Mouse (Mus musculus) frontal cortex, postnatal 14 days (tissue): ENCODE results near the gene Kcnj10.
A peak's percentile ranks its signal among the peaks of the same experiment; 100 is the strongest.

Experiments used
- DNase-seq, 2 experiments: peaks; one replicate each; pipeline ENCODE4 v3.0.0; 2022; ENCODE audit warnings: low spot score in 2 of 2

Kcnj10 gene

DNA sequence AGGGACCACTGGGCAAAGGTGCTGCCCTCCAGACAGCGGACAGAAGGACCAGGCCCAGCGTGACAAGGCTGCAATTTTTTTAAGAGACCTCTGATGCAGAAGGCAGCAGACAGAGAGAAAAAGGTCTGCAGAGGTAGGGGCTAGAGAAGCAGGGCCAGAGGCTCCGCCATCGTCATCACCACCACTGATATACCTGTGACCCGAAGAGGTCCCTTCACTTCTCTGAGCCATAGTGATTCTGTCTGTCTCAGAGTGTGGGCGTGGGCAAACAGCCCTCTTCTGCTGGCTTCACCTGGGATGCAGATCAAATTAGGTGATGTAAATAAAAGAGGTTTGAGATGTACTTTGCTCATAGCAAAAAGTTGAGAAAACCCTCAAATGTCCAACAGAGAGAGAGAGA lies 11.4 kb upstream of the Kcnj10 start:
- DNase-seq = no peak

DNA sequence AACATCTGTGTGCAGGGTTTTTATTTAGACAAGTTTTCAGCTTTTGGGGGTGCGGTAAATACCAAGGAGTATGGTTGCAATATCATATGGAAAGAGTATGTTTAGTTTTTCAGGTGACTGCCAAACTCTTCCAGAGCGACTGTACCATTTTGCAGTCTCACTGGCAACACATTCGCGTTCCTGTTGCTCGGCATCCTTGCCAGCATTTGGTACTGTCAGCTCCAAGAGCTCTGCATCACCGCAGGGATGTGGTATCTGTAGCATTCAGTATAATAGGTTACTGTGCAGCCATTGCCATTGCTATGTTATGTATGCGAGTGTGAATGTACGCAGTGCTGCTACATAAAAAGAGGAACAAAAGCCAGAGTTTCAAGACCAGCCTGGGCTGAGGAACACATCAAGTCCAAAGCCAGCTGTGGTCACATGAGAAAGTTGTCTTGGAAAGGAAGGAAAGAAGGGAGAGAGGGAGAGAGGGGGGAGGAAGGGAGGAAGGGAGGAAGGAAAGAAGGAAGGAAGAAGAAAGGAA lies 9.5 kb upstream of the Kcnj10 start:
- DNase-seq = no peak

DNA sequence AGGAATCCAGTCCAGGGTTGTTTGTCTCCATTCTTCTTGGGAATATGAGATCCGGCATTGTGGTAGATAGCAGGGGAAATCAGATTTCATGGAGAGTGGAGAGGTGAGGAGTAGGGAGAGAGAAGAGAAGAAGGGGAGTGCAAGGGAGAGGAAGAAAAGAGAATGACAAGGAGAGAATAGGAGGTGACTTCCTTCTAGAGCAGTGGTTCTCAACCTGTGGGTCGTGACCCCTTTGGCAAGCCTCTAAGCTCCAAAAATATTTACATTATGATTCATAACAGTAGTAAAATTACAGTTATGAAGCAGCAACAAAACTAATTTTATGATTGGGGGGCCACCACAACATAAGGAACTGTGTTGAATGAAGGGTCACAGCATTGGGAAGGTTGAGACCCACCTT lies 8.1 kb upstream of the Kcnj10 start:
- no peak for DNase-seq

DNA sequence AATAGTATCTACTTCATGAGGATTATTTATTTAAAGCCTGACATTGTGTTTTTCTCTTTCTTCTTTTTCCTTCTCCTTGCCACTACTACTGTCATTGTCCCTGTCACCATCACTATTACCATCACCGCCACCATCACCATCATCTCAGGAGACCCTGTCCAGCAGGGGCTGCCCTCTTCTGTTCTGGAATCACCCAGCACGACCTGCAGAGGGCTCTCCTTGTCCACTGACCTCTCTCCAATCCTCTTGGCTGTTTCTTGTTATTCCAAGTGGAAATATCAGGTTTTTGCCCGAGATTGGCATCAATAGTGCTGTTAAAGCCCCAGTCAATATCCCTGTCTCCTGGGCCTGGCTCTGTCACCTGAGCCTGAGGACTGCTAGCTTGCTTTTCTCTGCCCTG lies 7.5 kb upstream of the Kcnj10 start:
- no peak for DNase-seq

DNA sequence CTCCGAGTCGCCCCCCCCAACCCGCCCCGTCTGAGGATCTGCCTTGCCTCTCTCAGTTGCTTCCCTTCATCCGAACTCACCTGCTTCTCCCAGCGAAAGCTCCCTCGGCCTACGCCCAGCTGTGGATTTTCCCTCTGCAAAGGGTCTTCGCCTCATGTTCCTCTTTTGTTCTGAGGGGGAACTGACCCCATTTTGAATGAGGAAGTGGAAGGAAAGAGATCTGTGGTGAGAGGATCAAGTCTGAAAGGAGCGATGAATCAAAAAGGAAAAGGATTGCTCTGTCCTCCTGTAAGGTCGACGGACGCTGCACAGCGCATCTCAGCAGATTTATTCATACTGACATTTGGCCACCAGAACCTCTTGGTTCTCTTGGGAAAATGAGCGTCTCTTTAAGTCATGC lies 5.2 kb upstream of the Kcnj10 start:
- DNase-seq = no peak

DNA sequence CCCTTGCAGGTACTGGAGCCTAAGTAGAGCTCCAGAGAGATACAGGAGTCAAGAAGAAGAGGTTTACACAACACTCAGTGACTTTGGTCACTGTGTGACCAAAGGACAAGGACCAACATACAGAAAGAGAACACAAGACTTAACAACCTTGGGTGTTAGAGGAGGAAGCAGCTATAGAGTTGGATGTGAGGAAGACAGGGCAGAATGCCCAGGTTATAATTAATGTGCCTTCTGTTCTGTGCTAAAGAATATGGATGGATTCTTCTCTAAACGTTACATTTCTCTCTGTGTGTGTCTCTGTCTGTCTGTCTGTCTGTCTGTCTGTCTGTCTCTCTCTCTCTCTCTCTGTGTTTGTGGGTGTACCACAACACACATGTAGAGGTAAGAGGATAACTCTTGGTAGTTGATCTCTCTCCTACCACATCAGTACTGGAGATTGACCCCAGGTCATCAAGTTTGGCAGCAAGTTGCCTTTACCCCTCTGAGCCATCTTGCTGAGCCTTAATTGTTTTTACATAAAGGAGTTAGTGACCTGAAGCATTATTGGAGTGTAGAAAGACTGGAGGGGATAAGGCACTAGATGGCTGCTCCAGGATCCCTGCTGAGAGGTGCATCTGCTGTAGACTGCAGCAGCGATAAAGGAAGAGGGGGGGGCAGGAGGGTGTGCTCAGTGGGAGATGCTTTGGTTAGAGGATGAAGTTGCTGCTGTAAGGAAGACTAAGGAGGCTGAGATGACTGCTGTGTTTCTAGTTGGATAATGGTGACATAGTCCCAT lies 3.4 kb upstream of the Kcnj10 start:
- no peak for DNase-seq

DNA sequence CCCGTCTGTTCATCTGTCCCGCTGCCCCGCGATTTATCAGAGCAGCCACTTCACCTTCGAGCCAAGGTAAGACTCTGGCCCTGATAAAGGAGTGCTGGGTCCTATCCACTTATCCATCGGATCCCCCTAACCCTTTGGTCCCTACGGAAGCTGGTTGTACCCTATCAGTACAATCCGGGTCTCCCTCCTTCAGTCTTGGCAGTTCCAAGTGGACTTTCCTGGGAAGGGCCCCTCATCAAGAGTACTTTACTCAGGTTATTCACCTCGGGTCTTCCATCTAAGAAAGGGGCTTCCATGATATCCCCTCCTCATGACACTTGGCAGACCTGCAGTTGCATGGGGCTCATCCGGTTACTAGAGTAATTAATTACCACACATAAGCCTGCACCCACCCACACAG lies 376 bp downstream of the Kcnj10 start:
- no peak for DNase-seq

DNA sequence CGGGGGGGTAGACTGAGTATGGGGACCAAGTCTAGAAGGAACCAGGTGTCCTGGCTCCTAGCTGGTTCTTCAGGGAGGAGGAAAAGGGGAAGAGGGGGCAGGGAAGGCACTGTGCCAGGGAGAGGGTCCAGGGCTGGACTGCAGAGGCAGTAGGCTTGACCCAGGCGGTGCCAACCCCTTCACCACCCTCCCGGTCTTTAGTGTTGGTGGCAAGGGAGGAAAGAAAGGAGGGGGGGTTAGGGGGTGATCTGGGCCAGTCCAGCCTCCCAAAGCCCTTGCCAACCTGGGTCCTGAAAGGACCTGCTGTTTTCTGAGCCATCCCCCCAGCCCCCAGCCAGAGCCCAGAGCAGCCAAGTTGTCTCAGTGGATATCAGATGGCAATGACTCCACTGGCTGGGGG lies 1.7 kb downstream of the Kcnj10 start:
- peak in 1 of 2 experiments; percentile 75 for DNase-seq

DNA sequence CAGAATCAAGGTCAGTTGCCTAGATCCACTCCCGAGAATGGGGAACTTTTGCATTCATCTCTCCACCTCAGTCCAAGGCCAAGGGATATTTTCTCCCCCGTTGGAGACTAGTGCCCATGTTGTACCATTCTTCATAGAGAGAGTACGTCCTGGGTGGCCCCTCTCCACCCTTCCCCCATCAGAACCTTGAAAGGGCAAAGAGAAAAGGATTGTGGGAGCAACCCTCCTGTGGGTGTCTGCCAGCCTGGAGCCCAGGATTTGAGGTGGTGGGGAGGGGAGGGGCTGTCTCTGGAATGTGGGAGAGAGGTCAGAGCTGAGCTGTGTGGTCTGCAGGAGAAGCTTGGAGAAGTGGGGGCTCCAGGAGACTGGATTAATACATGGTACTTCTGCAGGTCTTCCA lies 2.9 kb downstream of the Kcnj10 start:
- no peak for DNase-seq

DNA sequence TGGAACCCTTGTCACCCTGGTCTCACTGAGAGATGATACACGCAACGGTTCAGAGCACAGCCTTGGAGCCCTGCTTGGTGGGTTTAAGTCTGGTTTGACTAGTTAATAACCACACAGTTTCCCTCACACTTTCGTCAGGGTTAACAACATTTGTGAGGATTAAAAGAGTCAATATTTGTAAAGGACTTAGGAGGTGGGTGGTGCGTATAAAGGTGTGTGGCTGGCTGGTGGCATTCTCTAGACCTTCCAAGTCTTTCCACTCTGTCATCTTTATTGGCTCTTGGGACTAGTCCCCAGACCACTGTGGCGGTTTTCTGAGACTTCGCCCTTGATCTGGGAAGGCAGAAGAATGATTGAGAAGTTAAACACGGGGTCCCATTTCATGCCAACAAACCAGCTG lies 3.8 kb downstream of the Kcnj10 start:
- DNase-seq = no peak

DNA sequence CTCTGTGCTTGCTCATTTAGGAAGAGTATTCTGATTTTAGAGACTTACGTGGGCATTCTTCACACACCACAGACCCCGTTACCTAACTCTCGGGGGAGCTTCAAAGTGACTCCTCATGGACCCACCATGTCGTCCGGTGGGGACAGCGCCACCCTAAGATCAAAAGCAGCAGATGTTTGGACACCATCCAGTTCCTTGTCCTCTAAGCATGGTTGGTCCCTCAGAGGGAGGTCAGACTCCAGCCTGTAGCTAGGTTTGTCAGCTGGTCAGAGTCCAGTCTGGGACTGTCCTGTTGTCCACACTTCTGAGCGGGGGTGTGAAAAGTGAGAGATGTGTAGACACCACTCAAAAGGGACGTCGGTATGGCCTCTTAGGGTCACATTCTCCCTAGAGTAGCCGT lies 5.7 kb downstream of the Kcnj10 start:
- DNase-seq = no peak

DNA sequence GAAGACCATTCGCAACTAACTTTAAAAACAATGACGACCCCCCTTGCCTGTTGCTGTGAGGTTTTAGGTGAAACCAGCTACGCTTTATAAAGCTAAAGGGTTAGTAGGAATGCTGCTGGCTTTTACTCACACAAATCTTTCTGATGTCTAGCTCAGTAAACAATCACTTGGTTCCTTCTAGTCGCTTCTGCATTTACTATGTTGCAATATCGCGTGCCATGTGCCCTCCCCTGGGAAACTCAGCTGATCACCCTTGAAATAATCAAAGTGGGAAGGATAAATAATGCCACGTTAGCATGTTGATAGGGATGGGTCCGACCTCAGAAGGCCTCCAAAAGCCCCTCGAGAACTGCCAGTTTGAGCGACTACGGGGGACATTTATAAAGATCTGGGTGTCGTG lies 6.4 kb downstream of the Kcnj10 start:
- no peak for DNase-seq

DNA sequence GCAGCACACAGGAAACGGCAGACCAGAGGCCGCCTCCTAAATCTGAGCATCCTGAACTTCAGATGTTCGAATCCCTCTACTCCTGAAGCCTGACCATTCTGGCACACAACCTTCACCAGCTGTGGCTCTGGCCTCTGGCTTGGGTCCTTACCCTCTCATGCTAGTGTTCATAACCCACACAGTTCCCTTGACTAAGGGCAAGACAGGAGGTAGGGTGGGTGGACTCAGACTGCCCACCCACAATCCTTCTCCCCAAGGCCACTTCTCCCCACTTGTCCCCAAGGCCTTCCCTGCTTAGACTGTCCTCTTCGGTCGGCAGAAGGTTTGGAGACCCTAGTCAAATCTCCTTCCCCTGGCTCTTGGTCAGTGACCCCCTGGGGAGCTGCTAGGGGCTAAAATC lies 8.5 kb downstream of the Kcnj10 start:
- no peak for DNase-seq

DNA sequence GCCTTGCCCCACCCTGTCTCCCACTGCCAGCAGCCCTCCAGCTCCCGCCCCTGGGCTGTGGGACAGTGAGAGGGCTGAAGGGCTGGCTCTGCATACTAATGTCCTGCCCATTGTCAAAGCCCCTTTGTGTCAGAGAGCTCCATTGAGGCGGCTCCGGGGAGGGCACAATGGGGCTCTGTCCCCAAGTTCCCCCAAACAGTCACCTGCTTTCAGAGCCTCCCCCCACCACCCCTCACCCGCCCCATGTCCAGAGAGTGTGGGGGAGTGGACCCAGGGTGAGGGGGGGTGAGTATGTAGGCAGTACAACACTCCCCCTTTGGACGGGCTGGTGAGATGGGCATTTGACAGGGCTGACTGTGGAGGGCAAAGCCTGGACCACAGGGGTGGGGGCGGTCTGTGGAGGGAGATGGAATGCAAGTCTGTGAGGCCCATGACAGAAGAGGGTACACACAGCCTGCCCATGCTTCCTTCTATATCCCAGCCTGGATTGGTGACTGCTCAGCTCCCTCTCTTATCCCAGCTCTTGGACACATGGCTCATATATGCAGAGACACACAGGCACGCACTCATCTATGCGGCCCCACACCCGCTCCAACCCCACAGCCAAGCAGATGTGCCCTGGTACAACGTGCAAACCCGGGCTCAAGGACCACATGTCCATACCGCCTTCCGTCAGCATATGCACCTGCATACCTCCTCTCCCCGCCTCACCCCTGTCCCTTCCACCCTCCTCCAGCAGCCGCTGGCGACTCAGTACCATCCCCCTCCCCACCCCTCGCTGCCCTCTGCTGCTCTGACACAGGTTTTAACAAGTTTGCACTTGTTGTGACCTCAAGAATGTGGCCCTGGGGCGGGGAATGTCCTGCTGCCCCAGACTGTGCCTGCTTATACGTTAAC lies 9.2 kb downstream of the Kcnj10 start:
- peak in 1 of 2 experiments; percentile 77 for DNase-seq

DNA sequence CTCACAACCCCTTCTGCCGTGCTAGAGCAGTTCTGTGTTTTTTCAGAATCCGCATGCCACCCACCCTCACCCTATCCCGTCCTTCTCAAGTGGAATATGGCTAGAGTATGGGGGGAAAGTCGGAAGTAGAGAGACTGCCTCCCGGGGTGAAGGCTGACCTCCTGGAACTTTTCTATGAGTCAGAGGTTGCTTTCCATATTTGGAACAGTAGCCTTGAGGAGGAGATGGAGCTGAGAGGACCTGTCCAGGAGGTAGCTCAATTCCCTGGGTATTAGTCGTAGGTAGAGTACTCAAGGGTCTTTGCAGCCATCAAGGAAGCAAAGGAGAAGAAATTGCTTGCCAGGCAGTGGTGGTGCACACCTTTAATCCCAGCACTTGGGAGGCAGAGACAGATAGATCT lies 11.0 kb downstream of the Kcnj10 start:
- DNase-seq = no peak

DNA sequence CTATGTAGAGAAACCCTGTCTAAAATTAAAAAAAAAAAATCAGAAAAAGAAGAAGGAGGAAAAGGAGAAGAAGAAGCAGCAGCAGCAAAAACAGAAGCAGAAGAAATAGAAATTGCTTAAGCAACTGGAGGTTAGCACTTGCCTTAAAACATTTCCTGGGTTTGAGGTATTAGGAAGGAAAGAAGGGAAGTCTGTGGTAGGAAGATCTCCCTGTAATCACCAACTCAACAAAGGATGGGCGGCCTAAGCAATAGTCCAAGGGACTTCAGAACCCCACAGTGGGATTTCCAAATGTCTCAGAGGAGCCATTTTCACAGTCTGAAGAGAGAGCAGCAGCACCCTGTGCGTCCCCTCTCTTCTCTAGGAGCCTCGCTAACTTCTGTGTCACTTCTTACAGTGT lies 11.4 kb downstream of the Kcnj10 start:
- DNase-seq = no peak

DNA sequence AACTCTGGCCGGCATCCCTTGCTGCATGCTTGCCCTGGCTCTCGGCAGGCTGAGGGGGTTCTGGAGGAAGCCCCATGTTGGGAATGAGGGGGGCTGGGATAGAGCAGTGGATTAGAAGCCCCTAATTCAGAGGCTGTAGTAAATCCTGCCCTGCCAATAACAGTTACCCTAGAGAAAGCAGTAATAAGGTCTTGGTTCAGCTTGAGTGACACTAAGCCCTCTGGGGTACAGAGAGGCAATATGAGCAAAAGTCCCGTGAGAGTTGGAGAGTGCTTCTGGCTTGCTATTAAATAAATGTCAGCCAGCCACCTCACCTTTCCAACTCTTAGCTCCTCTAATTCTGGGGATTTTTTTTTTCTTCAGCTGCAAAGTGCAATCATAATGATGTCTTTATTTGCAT lies 14.3 kb downstream of the Kcnj10 start:
- no peak for DNase-seq

DNA sequence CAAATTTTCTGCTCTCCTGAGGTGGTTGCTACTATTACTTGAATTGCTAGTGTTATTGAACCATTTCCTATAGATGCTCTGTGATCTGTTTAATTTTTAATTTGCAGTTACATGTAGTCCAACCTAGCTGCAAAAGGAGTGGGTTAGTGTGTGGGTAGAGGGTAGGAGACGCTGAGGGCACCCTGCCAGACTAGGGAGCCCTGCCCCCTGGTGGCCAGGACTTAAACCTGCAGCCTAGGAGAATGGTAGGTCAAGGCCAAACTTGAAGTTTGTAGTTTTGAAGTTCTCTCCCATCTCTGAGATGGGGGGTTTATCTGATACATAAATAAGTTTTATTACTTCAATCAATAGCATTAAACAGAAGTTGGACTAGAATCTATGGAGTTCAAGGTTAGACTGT lies 16.5 kb downstream of the Kcnj10 start:
- DNase-seq = no peak

DNA sequence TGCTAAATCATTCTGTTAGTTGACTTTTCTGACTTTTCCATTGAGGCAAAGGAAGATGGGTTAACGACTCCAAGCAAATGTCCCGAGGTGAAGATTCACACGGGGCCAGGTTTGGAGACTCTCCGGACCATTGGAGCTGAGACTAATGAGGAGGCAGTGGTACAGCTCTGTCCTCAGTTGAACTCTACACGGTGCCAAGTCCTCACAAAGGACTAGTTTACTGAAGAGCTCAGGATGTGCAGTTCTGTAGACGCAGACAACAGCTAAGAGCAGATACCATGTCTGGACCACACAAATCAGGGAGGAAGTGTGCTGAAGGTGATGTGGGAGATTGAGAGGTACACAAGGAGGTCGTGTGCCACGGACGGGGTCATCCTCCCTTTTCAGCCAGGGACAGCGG lies 17.3 kb downstream of the Kcnj10 start:
- DNase-seq = no peak

DNA sequence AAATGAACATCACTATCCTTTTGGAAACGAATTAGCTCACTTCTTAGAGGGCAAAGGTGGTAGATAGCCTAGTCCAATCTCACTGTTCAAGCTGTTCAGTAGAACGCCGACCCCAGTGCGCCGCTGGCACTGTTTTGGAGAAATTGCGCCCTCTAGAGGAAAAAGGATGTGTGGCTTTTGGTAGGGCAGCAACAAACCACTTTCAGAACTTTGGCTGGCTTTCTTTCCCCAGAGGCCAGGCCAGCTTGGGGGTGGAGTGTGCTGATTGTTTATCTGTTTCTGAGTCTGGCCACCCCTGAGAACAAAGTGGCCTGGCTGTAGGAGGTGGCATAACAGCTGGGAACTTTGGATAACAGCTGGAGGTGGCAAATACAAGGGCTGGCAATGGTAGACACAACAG lies 23.7 kb downstream of the Kcnj10 start:
- peak; percentile 50 to 60 for DNase-seq

DNA sequence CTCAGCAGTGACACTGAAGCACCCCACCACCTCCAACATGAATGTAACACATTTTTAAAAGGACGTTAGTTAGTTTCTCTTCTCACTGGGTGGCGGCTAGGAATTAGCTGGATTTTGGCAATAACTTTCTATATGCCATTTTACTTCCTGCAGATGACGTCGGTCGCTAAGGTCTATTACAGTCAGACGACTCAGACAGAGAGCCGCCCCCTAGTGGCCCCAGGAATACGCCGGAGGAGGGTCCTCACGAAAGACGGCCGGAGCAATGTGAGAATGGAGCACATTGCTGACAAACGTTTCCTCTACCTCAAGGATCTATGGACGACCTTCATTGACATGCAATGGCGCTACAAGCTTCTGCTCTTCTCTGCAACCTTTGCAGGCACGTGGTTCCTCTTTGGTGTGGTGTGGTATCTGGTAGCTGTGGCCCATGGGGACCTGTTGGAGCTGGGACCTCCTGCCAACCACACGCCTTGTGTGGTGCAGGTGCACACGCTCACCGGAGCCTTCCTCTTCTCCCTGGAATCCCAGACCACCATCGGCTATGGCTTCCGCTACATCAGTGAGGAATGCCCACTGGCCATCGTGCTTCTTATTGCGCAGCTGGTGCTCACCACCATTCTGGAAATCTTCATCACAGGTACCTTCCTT lies 27.9 kb downstream of the Kcnj10 start:
- no peak for DNase-seq

DNA sequence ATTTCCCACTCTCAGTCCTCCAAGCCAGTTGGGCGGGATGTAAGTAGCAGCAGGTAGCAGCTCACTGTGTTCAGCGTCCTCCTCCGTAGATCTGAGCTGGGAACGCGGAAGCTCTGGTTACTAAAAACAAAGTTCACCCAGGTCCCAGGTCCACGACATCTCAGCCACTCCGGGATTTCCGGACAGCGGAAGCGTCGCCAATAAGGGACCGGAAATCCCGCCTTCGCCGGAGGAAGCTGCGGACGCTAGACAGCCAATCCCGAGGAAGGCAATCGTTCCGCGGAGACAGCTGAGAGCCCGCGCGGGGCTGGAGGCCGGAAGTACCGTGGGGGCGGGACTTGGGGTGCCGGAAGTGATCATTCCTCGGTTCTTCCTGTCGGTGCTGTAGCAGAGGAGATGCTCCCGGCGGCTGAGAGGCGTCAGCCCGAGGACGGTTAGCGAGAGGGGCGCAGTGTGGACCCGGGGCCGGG lies 35.2 kb downstream of the Kcnj10 start, which contains the start of gene Pigm:
Gene Pigm, plus strand, starts transcription at position 349 of the 470 bp plus-strand sequence.
- DNase-seq = peak; percentile 96 to 97
